Mouse (Mus musculus) brain, embryonic 14.5 days (tissue): ENCODE measurements around the gene Serinc5.

Experiments used
- CTCF ChIP-seq: fragments of 200-500 bp; IDR thresholded peaks from 2 replicates; pipeline ENCODE4 v1.5.1; 2012; ENCODE audit warnings: inconsistent platforms, mild to moderate bottlenecking, moderate library complexity, borderline replicate concordance; ENCODE audit not compliant: insufficient read depth, insufficient read length; ENCODE audit errors: extremely low read depth
- POLR2A ChIP-seq: fragments of 200-500 bp; IDR thresholded peaks from 2 replicates; pipeline ENCODE4 v1.6.1; 2012; ENCODE audit warnings: mild to moderate bottlenecking, inconsistent platforms, borderline replicate concordance; ENCODE audit not compliant: poor library complexity, insufficient read depth, insufficient read length, severe bottlenecking; ENCODE audit errors: extremely low read depth

- no peak for TF ChIP-seq POLR2A
- TF ChIP-seq CTCF: no peak
These were observed 100.9 kb downstream of the Serinc5 start for GRCm38 (mm10) chr13:92711821-92712220.
